Mouse (Mus musculus) NIH3T3 (cell line): ENCODE measurements at regions not wholly inside any gene's neighbourhood (a gene's known extent, or its start where the extent isn't known, plus 50 kb on each side); places are given as distances from the start of the nearest gene placed in this dataset.

Experiments used
- DNase-seq: peaks from one replicate; pipeline ENCODE4 v3.0.0-alpha.2; 2012; ENCODE audit warnings: low read depth

DNA sequence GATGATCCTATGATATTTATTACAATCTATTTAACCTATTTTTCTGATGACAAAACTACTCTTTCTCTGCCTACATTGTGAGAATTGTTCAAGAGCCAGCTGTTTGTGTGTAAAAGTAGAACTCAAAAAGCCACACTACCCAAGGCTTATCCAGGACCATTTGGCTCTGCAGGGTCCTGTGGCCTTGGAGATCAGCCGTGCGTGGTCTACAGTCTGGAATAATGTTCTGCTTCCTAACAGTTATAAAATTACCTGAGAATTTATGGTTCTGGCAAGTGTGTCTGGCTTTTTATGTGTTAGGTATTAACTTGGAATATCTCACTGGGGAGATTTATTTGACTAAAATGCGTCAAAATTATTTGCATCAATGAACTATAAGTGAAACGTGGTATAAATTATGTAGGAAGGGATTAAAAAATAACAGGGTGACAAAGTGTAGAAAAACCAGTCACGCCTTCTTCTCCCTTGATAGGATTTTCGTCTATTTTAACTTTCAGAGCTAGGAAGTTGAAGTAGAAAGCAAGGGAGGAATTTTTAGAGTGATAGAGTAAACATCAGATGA is 1789.0 kb upstream of the Gm7489 start:
- no peak for DNase-seq

DNA sequence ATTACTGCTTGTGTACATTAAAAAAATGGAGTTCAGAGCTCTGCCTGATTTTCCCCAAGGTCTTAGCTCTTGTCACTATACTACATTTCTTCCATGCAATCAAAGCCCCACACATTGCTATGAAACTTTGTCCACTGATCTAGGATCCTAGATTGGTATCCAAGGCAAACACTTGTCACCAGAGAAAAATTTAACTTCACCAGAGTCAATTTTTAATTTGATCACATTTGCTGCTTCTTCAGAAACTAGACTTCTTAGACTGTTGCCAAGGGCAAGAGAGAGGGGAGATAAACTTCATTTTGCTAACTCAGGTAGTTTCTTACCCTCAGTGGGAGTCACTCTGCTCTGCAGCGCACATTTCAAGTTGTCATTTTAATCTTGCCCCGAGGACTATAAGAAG is 1775.9 kb upstream of the Gm7489 start:
- no peak for DNase-seq

DNA sequence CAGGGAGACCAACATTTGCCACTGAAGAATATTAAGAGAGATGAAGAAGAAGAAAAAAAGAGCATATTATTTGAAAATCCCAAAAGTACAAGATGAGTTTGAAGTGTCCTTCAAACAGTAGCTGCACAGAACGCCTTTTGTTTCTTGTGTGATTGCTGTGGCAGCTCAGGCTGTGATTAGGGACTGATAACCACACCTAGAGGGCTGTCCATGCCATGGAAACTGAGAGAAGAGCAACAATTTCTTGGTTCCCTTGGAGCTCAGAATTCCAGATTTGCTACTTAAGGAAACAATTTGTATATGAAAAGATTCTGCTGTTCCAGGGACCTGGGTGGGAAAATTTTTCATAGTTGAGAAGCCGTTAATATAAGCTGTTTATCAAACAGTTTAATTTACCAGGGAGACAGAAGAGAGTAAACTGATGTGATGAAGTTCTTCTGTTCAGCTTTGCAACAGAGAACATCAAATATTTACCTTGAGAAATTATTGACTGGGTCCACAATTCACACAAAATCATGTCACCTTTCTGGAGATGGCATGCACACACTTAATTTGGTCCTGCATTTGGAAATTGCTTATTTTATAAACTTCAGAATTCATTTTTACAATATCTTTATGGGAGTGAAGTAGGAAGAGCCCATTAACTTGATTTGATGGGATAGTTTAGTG is 1770.2 kb upstream of the Gm7489 start:
- DNase-seq: no peak

DNA sequence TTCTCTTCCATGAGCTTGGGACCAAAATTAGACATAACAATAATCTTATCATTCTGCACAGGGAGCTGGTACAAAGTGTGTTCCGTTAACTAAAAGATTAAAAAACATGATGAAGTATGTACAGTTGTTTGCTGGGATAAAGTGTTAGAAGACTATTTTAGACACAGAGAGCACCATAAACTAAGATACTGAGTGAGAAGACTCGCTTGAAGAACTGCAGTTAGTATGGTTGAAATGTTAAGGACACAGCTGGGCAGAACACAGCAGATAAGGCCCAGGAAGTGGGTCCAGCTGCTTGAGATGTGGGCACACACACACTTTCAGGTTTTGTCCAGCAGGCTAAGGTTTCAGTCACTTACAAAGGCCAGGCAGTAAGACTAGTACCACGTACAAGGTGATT is 1748.0 kb upstream of the Gm7489 start:
- DNase-seq: no peak

DNA sequence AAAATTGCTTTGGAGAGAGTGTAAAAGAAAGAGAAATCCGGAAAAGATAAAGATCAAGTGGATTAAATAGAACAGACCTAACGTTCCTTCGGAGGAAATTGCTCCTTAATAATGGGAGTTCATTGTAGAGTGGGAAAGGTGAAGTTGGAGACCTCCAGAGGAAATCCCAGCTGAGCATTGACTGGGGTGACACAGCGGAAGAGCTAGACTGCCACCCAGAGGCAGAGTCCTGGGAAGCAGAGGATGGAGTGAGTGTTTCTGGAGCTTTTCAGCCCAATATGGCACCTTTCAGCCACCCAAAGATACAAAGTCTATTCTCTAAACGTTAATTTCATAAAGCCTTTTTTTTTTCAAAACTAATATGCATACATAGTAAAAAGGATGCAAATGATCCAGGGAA is 1731.3 kb upstream of the Gm7489 start:
- DNase-seq: peak; percentile 57

DNA sequence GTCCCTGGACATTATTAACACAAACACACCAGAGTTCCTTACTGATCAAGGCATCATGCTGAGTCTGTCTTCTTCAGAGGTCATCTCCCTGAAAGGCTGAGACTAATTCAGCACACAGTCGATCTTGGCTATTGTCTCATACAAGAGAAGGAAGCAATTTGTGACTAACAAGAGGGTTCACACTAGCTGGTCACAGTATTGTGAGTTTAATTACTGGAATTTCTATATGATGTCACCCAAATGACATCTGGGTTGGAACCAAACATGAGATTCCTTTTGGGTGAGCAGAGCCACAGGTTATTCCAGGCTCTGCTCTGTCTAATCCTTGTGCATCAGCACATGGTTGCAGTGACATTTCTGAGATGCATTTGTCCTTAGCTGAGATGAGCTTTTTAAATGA is 1728.9 kb upstream of the Gm7489 start:
- no peak for DNase-seq

DNA sequence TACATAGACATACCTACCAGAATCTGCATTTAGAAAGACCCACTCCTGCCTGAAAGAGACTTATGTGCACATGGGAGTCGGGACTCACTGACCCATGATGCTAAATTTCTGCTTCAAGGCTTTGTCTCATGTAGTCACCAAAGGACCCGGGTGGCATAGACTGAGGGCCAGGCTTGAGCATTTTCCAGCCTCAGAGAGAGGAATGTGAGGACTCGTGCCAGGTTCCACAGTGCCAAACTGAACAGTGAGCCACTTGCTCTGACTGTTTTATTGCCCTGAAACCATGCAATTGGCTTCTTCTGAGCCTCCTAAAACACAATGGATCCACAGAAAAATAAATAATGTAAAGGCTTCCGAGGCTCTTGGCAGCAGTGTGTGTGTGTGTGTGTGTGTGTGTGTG is 1727.9 kb upstream of the Gm7489 start:
- DNase-seq: no peak

DNA sequence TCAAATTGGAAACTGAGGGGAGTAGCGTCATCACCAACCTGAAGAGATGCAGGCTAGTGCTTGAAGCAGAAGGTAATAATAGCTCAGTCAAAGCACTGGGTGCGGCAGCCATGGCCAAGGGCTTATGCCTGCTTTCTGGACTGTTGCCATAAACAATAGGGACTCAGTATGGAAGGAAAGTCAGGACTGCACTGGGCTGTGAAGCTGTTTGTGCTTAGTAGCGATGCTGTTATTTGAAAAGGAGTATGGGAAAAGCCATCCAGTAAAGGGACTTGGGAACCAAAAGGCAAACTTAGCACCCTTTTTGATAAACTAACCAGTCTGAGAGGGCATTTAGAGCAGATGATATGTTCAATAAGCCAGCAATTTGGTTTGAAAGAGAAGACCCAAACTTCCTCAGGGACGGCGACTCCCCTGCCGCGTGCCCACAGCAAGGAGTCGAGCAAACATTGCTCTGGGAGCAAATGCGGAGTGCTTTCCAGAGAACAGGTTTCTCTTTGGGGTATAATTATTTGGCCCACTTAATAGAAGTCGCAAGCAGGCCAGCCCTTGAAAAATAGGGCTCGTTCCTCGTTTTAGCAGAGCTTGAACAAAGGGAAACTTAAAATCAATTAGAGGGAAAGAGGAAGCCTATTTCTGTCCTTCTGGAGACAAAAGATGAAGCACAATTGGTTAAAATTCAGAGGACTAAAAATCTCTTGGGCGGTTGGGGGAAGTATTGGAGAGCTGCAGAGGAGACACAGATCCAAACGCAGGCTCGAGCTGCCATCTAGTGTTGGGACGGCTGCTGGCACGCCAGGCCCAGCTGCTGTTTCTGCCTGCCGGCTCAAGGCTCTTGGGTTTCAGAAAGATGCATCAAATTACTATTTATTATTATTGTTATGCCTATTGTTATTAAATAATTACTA is 1724.3 kb upstream of the Gm7489 start:
- peak; percentile 87 for DNase-seq

DNA sequence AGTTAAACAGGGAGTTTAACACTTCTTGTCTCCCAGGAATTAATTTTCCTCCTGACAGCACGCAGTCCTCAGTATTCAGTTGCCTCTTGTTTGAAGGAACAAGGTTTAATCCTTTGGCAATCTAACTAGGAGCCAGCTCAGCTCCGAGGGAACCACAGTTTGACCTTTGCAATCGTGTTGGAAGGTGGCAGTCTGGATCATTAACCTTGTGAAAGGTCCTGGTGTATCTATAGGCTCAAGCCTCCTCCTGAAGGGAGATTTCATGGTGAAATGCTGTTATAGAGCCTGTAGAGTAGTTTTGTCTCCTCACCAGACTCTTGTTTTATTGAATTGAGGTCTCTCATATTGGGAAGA is 1723.6 kb upstream of the Gm7489 start:
- no peak for DNase-seq

DNA sequence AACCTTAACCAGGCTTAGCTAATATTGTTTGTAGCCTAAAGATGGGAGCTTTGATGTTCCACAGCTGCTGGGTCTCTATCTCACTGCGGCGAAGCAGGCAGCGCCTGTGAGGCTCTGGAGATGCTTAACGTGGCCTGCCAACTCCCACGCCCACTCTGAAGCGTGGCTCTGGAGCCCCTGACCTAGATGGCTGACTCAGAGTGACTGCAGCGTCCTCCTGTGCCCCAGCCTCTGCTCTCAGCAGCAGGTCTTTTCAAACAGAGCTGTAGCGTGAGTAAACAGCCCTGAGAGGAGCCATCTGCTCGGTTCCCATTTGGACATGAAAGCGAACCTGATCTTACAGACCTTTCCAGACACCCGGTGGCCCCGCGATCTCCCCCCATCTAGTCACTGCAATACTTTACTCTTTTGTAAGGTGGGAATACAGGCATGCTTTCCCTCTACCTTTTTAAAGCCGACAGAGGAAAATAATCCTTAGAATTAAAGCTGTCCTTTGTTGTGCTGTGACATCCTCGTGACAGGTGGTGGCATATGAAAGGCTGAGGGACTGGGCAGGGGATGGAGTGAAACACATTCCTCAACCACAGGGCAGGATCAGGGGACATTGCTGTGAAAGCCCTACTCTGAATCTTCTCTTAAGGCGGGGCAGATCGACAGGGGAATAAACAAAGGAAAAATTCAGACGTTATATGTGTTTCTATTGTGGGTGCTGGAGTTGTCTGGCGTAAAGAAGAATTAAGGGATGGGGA is 1723.0 kb upstream of the Gm7489 start:
- peak; percentile 6 for DNase-seq

DNA sequence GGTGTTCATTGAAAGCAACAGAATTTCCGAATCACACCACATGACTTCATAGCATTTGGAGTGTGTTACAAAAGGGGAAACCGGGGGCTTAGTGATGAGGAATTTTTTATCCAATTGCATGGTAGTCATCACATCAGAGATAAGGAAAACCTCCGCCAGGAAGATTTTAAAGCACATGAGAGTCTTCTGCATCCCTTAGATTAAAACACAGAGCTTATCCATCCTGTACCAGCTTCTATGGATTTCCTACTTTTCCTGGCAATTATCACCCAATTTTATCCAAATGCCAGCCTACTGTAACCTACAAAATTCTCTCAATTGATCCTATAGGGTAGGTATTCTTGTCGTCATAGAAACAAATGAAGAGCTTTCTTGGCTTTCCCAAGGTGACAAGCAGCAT is 1718.6 kb upstream of the Gm7489 start:
- DNase-seq: no peak

DNA sequence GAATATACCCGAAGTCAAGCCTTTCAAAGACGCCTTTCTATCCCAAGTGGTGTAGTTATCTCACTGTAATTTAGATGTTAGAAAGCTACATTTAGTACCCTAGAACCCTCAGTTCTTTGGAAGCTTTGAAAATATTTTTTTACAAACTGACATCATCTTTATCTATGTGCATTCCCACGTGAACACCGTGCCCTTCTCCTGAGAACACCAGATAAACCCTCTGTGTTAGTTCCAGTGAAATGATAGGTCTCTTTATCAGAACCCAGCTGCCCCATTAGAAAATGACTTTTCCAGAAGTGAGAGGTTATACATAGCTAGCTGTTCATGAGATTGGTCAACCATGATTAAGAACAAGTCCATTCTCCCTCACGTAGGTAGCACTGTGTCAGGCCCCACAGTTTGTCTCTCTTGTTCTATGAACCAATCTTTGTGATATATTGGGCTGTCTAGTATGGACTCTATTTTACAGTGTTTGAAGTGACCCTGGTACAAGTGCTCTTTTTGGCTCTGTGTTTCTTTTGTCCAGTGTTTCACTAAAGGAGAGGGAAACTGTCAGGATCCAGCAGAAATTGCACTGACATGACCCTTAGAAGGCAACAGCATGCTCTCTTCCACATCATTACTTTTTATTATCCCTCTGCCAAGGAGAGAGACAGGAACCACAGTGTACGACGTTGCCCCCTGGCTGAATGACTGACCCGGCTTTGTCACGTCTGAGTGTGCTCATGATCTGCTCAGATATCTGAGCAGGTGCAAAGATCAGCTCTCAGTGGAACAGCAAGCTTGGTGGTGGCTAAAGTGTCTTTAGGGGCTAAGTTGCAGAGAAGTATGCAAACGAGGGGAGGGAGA is 1717.9 kb upstream of the Gm7489 start:
- no peak for DNase-seq

DNA sequence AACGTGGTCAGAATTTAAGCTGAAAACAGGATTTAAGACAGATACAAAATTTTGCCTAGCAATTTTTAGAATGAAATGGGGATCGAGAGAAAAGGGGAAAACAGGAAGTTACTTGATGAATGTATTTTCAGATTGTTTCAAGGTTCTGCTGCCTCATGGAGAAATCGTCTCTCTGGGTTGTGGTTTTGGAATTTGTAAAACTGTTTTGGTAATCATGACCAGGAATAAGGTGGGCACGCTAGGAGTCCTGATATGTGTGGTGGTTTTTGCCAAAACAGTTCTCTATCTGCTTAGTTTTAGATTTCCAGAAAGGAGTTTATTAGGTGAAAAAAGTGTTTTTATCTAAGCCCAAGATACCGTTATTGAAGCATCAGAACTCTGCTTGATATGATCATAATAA is 1716.9 kb upstream of the Gm7489 start:
- DNase-seq: no peak

DNA sequence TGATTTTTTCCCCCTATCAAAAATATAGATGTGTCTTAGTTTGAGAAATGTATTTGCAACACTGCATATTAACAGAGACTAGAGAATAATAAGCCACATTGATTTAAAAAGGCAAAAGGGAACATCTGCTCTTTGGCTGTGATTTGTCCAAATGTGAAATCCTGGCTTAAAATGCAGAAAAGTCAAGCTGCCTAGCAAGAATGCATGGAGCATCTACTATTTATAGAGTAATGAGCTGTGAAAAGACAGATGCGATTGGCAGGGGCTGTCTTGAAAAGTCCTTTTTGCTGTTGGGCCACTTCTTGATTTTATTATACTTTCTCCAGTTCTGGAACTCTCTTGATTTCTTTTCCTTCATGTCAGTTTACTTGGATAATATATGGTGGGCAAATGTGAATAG is 1707.8 kb upstream of the Gm7489 start:
- DNase-seq: no peak

DNA sequence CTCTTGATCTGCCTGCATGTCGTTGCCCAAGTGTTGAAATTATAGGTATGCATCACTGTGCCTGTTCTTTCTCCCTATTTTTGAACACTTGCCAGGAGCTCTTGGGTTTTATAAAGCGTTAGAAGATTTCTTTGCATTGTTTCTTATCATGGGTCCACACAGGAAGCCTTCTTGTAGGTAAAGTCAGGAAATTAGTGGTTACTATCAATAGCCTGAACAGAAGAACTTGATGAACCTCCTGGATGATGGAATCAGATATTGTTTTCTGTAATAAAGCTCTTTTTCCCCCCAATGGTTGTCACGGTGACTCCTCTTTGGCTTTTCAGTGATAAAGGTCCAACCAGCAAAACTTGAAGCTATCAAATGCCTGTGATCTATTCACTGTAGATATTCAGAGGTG is 1706.0 kb upstream of the Gm7489 start:
- no peak for DNase-seq

DNA sequence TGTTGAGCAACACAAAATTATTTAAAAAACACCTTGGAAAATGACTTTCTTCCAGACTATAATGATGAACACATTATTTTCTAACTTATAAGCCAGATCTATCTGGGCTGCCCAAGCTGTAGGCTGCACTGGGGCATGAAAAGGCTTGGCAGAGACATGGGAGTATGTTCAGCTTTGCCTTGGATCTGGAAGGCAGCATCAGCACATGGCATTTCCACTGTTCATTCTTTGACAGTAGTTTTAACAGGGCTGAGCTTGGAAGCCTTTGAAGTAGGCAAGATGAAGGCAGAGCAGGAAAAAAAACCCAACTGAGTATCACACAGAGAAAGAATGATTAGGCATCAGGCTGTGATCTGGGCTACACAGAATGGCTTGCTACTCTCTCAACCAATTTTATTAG is 1705.3 kb upstream of the Gm7489 start:
- DNase-seq: no peak

DNA sequence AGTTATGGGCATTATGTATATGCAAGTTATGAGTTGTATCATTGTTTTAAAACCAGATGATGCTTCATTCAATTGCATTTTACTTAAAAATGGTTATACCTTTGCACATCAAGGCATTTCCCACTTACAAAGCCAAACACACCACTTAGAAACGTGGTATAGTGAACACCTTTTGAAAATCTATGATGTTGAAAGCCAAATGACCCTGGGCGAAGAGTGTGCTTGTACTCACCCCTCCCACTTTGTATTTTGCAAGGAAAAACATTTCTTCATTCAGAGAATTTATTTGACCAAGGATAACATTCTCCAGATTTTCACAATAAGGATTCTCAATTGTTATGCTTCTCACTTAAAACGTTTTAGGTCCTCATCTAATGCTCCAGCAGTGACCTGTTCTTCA is 1693.5 kb upstream of the Gm7489 start:
- DNase-seq: no peak

DNA sequence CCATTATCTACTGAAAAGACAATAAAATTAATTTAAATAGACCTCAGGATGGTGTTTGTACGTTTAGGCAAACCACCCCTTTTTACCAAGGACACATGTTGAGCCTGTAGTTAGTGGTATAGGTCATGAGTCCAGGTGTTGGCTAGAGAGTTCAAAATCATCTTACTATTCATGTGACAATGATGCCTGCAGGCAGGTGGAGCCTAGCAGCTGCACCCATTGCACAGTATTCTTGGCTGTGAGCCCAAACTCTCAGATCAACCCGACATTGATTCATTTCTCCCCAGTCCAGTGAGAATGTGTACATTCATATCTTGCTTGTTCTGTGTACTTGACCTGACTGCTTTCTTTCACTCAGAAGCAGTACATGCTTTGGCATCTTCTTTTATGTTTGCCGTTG is 1677.4 kb upstream of the Gm7489 start:
- DNase-seq: no peak

DNA sequence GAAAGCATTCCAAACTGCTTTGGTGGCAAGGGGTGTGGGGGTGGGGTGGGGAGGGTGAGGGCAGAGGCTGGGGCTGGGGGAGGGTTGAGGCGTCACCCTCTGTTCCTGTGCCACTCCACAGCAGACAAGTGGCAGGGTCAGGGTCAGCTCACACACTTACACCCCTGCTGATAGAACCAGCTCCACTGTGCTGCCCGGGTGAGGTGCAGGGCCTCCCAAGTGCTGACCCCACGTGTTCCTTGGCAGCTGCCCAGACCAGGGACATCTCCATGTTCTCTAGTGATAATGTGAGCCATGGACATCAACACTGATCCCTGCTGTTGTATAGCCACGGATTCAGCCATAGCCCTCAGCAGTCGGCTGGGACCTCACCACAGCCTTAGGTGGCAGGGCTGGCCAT is 1652.3 kb upstream of the Gm7489 start:
- no peak for DNase-seq

DNA sequence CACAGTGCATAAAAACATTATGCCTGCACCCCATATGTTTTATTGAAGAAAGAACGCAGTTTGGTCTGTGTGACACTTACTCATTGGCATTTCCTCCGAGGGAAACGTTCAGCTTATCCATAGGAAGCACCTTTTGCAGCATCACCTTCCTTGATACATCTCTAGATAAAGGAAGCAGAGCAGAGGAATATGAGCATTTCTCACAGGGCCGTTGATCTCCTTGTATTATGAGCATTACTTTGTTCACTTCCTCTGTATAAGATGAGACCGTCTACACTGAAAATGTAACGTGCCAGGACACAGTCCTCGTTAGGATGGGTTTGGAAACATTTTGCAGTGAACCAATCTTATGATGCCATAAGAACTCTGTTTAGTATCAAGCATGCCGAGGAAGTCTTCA is 1648.5 kb upstream of the Gm7489 start:
- DNase-seq: no peak

DNA sequence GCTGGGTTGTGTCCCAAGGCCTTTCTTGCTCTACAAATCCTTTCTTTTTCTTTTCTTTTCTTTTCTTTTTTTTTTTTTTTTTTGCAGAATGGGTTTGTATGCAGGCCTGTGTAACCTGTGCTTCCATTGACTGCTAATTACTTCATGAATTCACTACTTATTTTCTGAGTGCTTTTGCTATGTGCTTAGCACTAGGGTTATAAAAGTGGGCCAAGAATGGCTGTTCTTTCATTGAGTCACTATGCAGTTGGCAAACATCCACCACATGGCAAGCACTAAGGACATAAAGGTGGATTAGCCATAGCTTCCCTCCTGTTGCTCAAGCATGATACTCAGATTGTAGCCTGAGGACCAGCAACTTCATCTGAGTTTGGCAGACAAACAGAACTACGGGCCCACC is 1641.8 kb upstream of the Gm7489 start:
- peak; percentile 37 for DNase-seq
